Mouse (Mus musculus): ENCODE measurements around the gene Asb9. TPM values are rescaled to one million over a fixed set of nuclear protein-coding genes. Genes with fewer than 3 reads are reported as not detected.

Gene Asb9
- not detected in 2 replicates for polyA plus RNA-seq (2015; fragmentation: Nextera tagmentation; extraction: Ambion mirVana)

DNA sequence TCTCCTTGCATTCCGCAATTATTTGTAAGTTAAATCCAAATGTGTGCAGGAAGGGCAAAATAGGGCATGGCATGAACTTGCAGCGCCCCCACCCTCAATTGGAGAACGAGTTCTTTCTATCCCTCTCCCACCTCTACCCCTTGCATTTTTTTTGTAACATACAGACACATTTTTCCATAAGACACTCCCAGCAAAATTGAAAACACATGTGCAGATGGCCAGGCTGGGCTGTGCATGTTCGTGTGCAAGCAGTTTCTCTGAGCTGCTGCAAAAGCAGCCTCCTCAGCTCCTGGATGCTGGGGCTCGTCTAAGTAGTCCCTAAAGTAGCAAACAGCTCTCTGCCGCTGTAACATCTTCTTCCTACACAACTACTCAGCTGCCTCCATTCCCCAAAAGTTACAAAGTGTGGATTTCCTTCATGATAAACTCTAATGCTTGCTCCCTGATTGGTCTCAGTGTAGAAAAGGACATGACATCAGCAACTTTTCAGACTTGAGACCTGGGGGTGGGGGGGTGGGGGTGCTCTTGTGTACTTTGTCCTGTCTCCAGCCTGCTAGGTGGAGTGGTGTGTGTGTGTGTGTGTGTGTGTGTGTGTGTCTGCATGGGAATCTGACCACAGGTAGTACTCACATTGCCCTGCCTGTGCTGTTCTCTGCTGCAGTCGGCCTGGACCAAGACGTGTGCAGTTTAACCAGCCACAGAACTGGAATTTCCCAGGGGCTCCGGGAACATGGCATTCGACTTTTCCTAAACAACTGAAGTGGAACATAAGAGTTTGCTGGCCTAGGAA, at the start of gene Asb9:
TSS of gene Asb9 (plus strand) at position 619 of the 790 bp plus-strand sequence.

Other genes starting within 250 kb of the Asb9 start
- 4.1 and 5.2 TPM in 2 replicates for gene Bmx, start 248.1 kb upstream of the Asb9 start, polyA plus RNA-seq (2015; fragmentation: Nextera tagmentation; extraction: Ambion mirVana)
- gene Pir, start 237.0 kb upstream of the Asb9 start, polyA plus RNA-seq (2015; fragmentation: Nextera tagmentation; extraction: Ambion mirVana): 17.4 and 18.0 TPM in 2 replicates
- gene Vegfd, start 132.9 kb upstream of the Asb9 start, polyA plus RNA-seq (2015; fragmentation: Nextera tagmentation; extraction: Ambion mirVana): 1.3 and 2.1 TPM in 2 replicates
- gene Piga, start 86.5 kb upstream of the Asb9 start, polyA plus RNA-seq (2015; fragmentation: Nextera tagmentation; extraction: Ambion mirVana): 12.7 and 14.5 TPM in 2 replicates
- 0.10 and 0.30 TPM in 2 replicates for gene Asb11, start 69.3 kb upstream of the Asb9 start, polyA plus RNA-seq (2015; fragmentation: Nextera tagmentation; extraction: Ambion mirVana)